Mouse (Mus musculus): Measurements from ENCODE around the gene Zbtb22. TPM values are rescaled to one million over a fixed set of nuclear protein-coding genes. Genes with fewer than 3 reads are reported as not detected.

Gene Zbtb22
- 97.9 and 111 TPM in 2 replicates for polyA plus RNA-seq (2012; rRNA removed)

DNA sequence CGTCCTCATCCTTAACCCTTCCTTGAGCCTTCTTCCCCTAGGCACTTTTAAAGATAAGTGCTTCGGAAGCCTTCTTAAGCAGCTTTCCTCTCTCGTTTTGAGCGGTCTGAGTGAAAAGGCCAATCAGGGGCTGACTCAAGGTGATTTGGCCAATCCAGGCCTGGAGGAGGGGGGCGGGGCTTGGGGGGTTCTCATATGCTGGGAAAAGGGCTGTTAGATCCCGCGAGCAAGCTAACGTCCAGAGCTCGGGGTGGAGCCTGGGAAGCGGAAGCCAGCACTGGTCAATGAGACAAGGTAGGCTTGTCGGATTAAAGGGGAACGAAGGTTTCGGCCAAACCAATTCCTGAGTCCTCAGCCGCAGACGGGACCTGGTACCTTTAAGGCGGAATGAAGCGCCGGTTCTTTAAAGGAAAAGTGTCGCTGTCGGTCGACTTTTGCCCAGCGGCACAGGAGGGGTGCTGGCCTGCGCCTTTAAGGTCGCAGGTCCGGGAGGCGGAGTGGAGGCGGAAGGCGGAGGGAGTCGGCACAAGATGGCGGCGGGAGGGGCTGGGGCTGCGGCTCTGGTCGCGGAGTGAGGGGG, at the start of gene Zbtb22, which contains the start of gene Tapbp:
Zbtb22 (plus strand) TSS at position 234 of the 580 bp plus-strand sequence.
Tapbp (plus strand) TSS at position 229 of the 580 bp plus-strand sequence.

GRCm38 (mm10) chr17:33873537-33873936, 42.2 kb upstream of the Zbtb22 start, which contains the start of gene Gm7029:
Gm7029 (plus strand) TSS chr17:33873837.

DNA sequence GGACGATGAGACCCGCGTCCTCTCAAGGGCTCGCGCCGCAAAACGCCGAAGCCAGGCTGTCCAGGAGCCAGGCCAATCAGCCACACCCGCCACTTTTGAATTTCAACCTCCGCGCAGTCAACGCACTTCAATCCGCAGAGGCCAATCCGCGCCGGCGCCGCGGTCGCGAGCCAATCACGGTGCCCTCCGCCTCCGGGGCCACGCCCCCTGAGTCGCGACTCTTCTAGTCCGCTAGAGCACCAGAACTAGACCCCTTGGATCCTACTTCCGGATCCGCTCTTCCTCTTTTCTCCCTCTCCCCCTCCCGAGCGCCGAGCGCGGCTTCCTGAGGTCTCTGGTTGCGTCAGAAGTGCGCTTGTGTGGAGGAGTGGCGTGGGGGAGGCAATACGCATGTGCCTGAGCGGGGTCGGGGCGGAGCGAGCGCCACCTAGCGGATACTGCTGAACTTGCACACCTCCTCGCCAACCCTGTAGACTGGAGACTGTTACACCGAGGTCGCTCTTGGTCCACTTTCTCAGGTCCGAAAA, 25.1 kb upstream of the Zbtb22 start, which contains the start of gene Kifc1:
Kifc1 (minus strand) TSS at position 129 of the 527 bp plus-strand sequence.

DNA sequence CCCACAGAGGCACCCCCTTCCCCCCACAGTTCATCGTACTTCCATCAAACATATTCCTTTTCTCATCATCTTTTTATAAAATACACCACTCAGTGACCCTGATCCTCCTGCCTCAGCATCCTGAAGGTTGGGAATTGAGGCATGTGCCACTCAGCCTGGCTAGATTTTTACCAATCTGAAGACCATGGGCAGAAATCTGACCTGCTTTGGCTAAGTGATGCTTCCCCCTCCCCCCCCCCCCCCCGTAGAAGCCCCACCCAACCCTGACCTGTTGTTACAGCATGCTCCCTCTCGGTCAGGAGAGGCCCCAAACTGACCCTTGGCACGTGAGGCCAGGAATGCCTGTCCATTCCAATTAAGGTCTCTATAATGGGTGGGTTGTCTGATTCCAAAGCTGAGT, 10.9 kb upstream of the Zbtb22 start, which contains the start of gene Platr17:
Platr17 (plus strand) TSS at position 301 of the 400 bp plus-strand sequence.

DNA sequence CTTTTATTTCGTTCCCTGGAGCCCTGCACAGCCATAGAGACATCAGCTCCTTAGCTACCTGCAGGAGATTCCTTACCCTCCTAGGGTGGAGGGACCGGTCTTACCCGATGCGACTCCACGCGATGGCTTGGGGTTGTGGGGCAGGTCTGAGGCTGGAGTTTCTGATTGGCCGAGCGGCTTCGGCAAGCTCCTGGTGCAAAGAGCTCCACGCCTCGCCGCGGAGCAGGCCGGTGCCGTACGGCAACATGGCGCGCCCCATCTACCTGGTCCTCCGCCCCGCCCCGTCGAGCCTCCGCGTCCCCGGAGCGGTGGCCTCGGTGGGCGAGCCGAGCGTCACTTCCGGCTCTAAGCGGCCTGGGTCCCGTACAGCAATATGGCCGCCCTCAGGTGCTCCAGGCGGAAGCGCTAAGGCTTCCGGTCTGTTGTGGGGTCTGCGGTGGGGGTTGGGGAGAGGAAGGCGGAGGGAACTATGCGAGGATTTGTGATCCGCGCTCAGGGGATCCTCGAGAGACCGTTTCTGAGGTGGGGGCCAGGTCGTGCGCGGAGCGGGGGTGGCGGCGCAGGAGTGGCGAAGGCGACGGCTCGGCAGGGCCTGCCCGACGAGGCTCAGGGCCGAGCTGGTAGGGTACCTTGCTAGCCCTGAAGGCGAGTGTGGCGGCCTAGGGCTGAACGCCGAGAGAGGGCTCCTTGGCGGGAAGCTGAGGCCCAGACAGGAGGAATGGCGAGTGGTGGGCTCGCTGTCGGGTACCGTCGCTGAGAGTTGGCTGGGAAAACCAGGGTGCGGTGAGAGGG, 6.4 kb upstream of the Zbtb22 start, which contains the start of gene Daxx:
Daxx (plus strand) TSS at position 338 of the 792 bp plus-strand sequence.

DNA sequence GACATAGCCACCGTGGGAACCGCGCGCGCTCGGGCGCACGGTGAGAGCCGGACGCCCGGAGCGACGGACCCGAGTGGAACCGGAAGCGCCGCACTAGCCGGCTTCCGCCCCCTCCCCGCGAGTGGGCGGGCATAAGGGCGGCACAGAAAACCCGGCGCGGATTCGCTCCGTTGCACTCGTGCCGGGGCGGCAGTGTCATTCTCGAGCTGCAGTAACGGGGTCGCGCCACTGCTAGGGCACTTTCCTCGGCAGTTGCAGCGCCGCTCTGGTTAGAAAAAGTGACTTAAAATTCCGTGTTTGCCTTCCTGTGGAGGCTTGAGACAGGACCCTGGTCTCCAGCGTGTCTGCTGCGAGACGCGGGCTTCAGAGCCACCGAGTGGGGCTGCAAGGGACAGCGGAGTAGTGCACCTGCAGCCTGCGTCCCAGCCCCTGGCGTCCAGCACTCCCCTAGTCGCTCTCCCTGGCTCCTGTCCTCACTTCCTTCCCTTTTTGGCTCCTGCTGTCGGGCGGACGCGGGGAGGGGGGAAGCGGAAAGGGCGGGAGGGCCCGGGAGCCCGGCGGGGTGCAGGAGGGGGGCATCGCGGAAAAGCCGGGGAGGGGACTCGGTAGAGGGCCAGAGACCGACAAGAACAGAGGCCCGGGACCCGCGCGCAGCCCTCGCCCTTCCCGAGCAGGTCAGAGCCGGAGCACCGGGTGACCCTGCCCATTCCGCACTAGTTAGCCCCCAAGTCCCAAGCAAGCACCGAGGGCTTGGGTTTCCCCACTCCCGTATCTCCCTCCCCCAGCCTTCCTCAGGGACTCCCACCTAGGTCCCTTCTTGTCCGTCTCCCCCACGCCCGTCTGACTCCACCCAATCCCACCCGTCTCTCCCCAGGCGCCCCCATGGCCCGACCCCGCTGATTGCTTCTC, 13.9 kb downstream of the Zbtb22 start, which contains the start of gene Rgl2:
Rgl2 (plus strand) TSS at position 173 of the 909 bp plus-strand sequence.

GRCm38 (mm10) chr17:33940206-33940805, 24.6 kb downstream of the Zbtb22 start, which contains the start of the genes Pfdn6 and Wdr46:
Pfdn6 (minus strand) TSS chr17:33940343.
Wdr46 (plus strand) TSS chr17:33940660.

DNA sequence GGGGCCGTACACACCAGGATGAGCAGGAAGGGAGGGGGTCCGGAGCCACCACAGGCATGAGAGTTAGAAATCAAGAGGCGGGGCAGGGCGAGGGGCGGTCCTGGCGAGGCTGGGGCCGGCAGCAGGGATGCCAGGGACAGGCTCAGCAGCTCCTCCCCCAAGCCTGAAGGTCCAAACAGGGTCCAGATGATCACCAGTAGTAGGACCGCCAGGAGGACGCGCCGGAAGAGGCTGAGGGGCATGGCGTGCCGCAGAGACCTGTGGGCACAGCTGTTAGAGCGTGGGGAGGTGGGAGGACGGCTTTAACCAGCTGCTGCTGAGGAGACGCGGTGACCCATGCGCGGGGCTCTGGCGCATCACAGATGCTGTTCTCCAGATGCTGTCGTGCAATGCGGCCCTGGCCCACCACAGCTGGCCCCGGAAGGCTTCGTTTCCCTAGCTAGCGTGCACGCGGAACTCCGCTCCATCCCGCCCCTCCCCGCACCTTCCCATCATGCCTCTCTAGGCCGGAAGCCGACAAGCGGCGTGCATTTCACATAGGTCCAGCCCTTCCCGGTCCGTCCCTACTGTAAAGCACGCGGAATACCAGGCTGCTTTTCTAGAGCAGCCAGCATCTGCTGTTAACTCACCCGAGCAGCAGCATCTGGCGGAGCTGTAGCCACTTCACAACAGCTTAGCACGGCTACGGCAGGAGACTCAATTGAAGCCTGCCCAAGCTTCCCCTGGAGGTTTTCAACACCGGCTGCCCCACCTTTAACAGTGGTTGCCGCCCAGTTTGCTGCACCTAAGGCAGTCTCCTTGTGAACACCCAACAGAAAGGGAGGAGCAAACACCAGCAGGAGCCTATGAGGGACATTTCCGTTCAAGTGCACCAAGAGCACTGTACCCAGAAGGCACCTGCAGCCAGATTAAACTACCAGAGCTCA, 35.6 kb downstream of the Zbtb22 start, which contains the start of gene B3galt4:
B3galt4 (minus strand) TSS at position 468 of the 926 bp plus-strand sequence.

GRCm38 (mm10) chr17:33955555-33956214, 40.0 kb downstream of the Zbtb22 start, which contains the start of the genes Vps52 and Rps18:
Vps52 (plus strand) TSS chr17:33955812.
Rps18 (minus strand) TSS chr17:33956001.

Other genes with a start within 250 kb of the Zbtb22 start
- 78.7 and 84.2 TPM in 2 replicates for gene Hnrnpm, start 229.0 kb upstream of the Zbtb22 start, polyA plus RNA-seq (2012; rRNA removed)
- 85.9 and 104 TPM in 2 replicates for gene March2, start 197.2 kb upstream of the Zbtb22 start, polyA plus RNA-seq (2012; rRNA removed)
- gene Rab11b, start 155.4 kb upstream of the Zbtb22 start, polyA plus RNA-seq (2012; rRNA removed): 299 and 329 TPM in 2 replicates
- 5.4 and 9.5 TPM in 2 replicates for gene Angptl4, start 134.1 kb upstream of the Zbtb22 start, polyA plus RNA-seq (2012; rRNA removed)
- gene Kank3, start 105.4 kb upstream of the Zbtb22 start, polyA plus RNA-seq (2012; rRNA removed): 30.2 and 34.8 TPM in 2 replicates
- 815 and 940 TPM in 2 replicates for gene Rps28, start 91.3 kb upstream of the Zbtb22 start, polyA plus RNA-seq (2012; rRNA removed)
- gene Ndufa7, start 91.3 kb upstream of the Zbtb22 start, polyA plus RNA-seq (2012; rRNA removed): 580 and 659 TPM in 2 replicates
- gene Cd320, start 72.8 kb upstream of the Zbtb22 start, polyA plus RNA-seq (2012; rRNA removed): 61.8 and 108 TPM in 2 replicates
- gene Gm7029, start 42.1 kb upstream of the Zbtb22 start, polyA plus RNA-seq (2012; rRNA removed): not detected in 2 replicates
- gene Kifc1, start 25.2 kb upstream of the Zbtb22 start, polyA plus RNA-seq (2012; rRNA removed): 12.1 and 12.9 TPM in 2 replicates
- gene Platr17, start 10.8 kb upstream of the Zbtb22 start, polyA plus RNA-seq (2012; rRNA removed): not detected in 2 replicates
- 32.6 and 36.6 TPM in 2 replicates for gene Daxx, start 6.5 kb upstream of the Zbtb22 start, polyA plus RNA-seq (2012; rRNA removed)
- gene Tapbp, start within 50 bp of the Zbtb22 start, polyA plus RNA-seq (2012; rRNA removed): 244 and 249 TPM in 2 replicates
- 131 and 156 TPM in 2 replicates for gene Rgl2, start 13.6 kb downstream of the Zbtb22 start, polyA plus RNA-seq (2012; rRNA removed)
- gene Pfdn6, start 24.4 kb downstream of the Zbtb22 start, polyA plus RNA-seq (2012; rRNA removed): 18.8 and 21.1 TPM in 2 replicates
- gene Wdr46, start 24.8 kb downstream of the Zbtb22 start, polyA plus RNA-seq (2012; rRNA removed): 15.9 and 18.7 TPM in 2 replicates
- 24.6 and 27.7 TPM in 2 replicates for gene B3galt4, start 35.6 kb downstream of the Zbtb22 start, polyA plus RNA-seq (2012; rRNA removed)
- gene Vps52, start 39.9 kb downstream of the Zbtb22 start, polyA plus RNA-seq (2012; rRNA removed): 54.1 and 71.0 TPM in 2 replicates
- 366 and 518 TPM in 2 replicates for gene Rps18, start 40.1 kb downstream of the Zbtb22 start, polyA plus RNA-seq (2012; rRNA removed)
- gene H2-K1, start 84.4 kb downstream of the Zbtb22 start, polyA plus RNA-seq (2012; rRNA removed): 2,709 and 3,111 TPM in 2 replicates
- gene Ring1, start 108.8 kb downstream of the Zbtb22 start, polyA plus RNA-seq (2012; rRNA removed): 80.0 and 97.6 TPM in 2 replicates
- gene H2-Ke6, start 112.2 kb downstream of the Zbtb22 start, polyA plus RNA-seq (2012; rRNA removed): 114 and 160 TPM in 2 replicates
- gene Slc39a7, start 115.8 kb downstream of the Zbtb22 start, polyA plus RNA-seq (2012; rRNA removed): 206 and 248 TPM in 2 replicates
- 83.2 and 89.6 TPM in 2 replicates for gene Rxrb, start 115.9 kb downstream of the Zbtb22 start, polyA plus RNA-seq (2012; rRNA removed)
- gene Col11a2, start 123.5 kb downstream of the Zbtb22 start, polyA plus RNA-seq (2012; rRNA removed): 1.3 and 1.8 TPM in 2 replicates
- 8.8 and 10.4 TPM in 2 replicates for gene H2-Oa, start 176.4 kb downstream of the Zbtb22 start, polyA plus RNA-seq (2012; rRNA removed)
- 33.6 and 41.0 TPM in 2 replicates for gene H2-DMa, start 203.6 kb downstream of the Zbtb22 start, polyA plus RNA-seq (2012; rRNA removed)
- gene Brd2, start 206.7 kb downstream of the Zbtb22 start, polyA plus RNA-seq (2012; rRNA removed): 82.1 and 90.7 TPM in 2 replicates
- gene H2-DMb2, start 227.4 kb downstream of the Zbtb22 start, polyA plus RNA-seq (2012; rRNA removed): 18.1 and 19.6 TPM in 2 replicates
- 38.9 and 63.4 TPM in 2 replicates for gene H2-DMb1, start 237.2 kb downstream of the Zbtb22 start, polyA plus RNA-seq (2012; rRNA removed)

Measured in colon, adult 2 months (tissue).